Mouse (Mus musculus): ENCODE results near the gene Stk40. TPM values are rescaled to one million over a fixed set of nuclear protein-coding genes. Genes with fewer than 3 reads are reported as not detected.

Gene Stk40
- polyA plus RNA-seq, 1 experiment, result 14.0 TPM

GRCm38 (mm10) chr4:126150297-126150948 is 46.7 kb downstream of the Stk40 start:
- H3K4me1 ChIP-seq (ENCODE audit: control insufficient read depth, insufficient read depth, low read length), result 0 out of 2 replicates have a peak, but pooled peaks cover 2% of the 10 kb centered on the region
- H3K27ac ChIP-seq (ENCODE audit: control insufficient read depth, insufficient read depth, low read depth, low read length, poor library complexity), result no peak overlapping the region
- H3K4me3 ChIP-seq (replicated peaks; ENCODE audit: control insufficient read depth, low read depth, low read length), result no peak overlapping the region
- 78% methylated on average over 16 of the region's 16 CpGs for WGBS
- TF ChIP-seq POLR2A (IDR thresholded peaks at IDR 0.05; ENCODE audit: borderline replicate concordance, control insufficient read depth, low read depth, low read length), result no peak
- TF ChIP-seq CTCF (IDR thresholded peaks at IDR 0.05; ENCODE audit: control insufficient read depth, insufficient read depth, low read length), result no peak

GRCm38 (mm10) chr4:126150949-126151320 is 47.2 kb downstream of the Stk40 start:
- no peak for TF ChIP-seq POLR2A (IDR thresholded peaks at IDR 0.05; ENCODE audit: borderline replicate concordance, control insufficient read depth, low read depth, low read length)
- no peak for TF ChIP-seq CTCF (IDR thresholded peaks at IDR 0.05; ENCODE audit: control insufficient read depth, insufficient read depth, low read length)

GRCm38 (mm10) chr4:126151701-126152440 is 48.1 kb downstream of the Stk40 start:
- H3K4me1 ChIP-seq (ENCODE audit: control insufficient read depth, insufficient read depth, low read length), result 0 out of 2 replicates have a peak, but pooled peaks cover 2% of the 10 kb centered on the region
- H3K27ac ChIP-seq (ENCODE audit: control insufficient read depth, insufficient read depth, low read depth, low read length, poor library complexity), result no peak overlapping the region
- no peak overlapping the region for H3K4me3 ChIP-seq (replicated peaks; ENCODE audit: control insufficient read depth, low read depth, low read length)
- TF ChIP-seq CTCF (IDR thresholded peaks at IDR 0.05; ENCODE audit: control insufficient read depth, insufficient read depth, low read length) (no peak), POLR2A (IDR thresholded peaks at IDR 0.05; ENCODE audit: borderline replicate concordance, control insufficient read depth, low read depth, low read length) (no peak)
- WGBS, result 85% methylated on average over 16 of the region's 16 CpGs

More at GRCm38 (mm10) chr4:126150949-126151320, 47.2 kb downstream of the Stk40 start:
- no peak overlapping the region for H3K4me3 ChIP-seq (replicated peaks; ENCODE audit: control insufficient read depth, low read depth, low read length)
- H3K4me1 ChIP-seq (ENCODE audit: control insufficient read depth, insufficient read depth, low read length), result 0 out of 2 replicates have a peak, but pooled peaks cover 2% of the 10 kb centered on the region
- no peak overlapping the region for H3K27ac ChIP-seq (ENCODE audit: control insufficient read depth, insufficient read depth, low read depth, low read length, poor library complexity)
- 83% methylated on average over 6 of the region's 6 CpGs for WGBS

GRCm38 (mm10) chr4:126152864-126153263 is 49.1 kb downstream of the Stk40 start:
- TF ChIP-seq CTCF (IDR thresholded peaks at IDR 0.05; ENCODE audit: control insufficient read depth, insufficient read depth, low read length) (no peak), POLR2A (IDR thresholded peaks at IDR 0.05; ENCODE audit: borderline replicate concordance, control insufficient read depth, low read depth, low read length) (no peak)
- H3K4me3 ChIP-seq (replicated peaks; ENCODE audit: control insufficient read depth, low read depth, low read length), result no peak overlapping the region
- 0 out of 2 replicates have a peak, but pooled peaks cover 2% of the 10 kb centered on the region for H3K4me1 ChIP-seq (ENCODE audit: control insufficient read depth, insufficient read depth, low read length)
- no peak overlapping the region for H3K27ac ChIP-seq (ENCODE audit: control insufficient read depth, insufficient read depth, low read depth, low read length, poor library complexity)
- 79% methylated on average over 14 of the region's 14 CpGs for WGBS

- no peak overlapping the region for H3K27ac ChIP-seq (ENCODE audit: control insufficient read depth, insufficient read depth, low read depth, low read length, poor library complexity)
- TF ChIP-seq POLR2A (IDR thresholded peaks at IDR 0.05; ENCODE audit: borderline replicate concordance, control insufficient read depth, low read depth, low read length) (no peak), CTCF (IDR thresholded peaks at IDR 0.05; ENCODE audit: control insufficient read depth, insufficient read depth, low read length) (no peak)
- H3K4me3 ChIP-seq (replicated peaks; ENCODE audit: control insufficient read depth, low read depth, low read length), result no peak overlapping the region
- H3K4me1 ChIP-seq (ENCODE audit: control insufficient read depth, insufficient read depth, low read length), result no peaks in the 10 kb centered on the region
- WGBS, result 17% methylated on average over 4 of the region's 4 CpGs
Observed at GRCm38 (mm10) chr4:126155183-126155582, 51.4 kb downstream of the Stk40 start.

- TF ChIP-seq CTCF (IDR thresholded peaks at IDR 0.05; ENCODE audit: control insufficient read depth, insufficient read depth, low read length) (no peak), POLR2A (IDR thresholded peaks at IDR 0.05; ENCODE audit: borderline replicate concordance, control insufficient read depth, low read depth, low read length) (no peak)
- no peak overlapping the region for H3K4me3 ChIP-seq (replicated peaks; ENCODE audit: control insufficient read depth, low read depth, low read length)
- H3K27ac ChIP-seq (ENCODE audit: control insufficient read depth, insufficient read depth, low read depth, low read length, poor library complexity), result no peak overlapping the region
- no peaks in the 10 kb centered on the region for H3K4me1 ChIP-seq (ENCODE audit: control insufficient read depth, insufficient read depth, low read length)
- WGBS, result 64% methylated on average over 2 of the region's 2 CpGs
Observed at GRCm38 (mm10) chr4:126155869-126156268, 52.1 kb downstream of the Stk40 start.

GRCm38 (mm10) chr4:126156617-126157016 is 52.9 kb downstream of the Stk40 start:
- no peak overlapping the region for H3K27ac ChIP-seq (ENCODE audit: control insufficient read depth, insufficient read depth, low read depth, low read length, poor library complexity)
- H3K4me3 ChIP-seq (replicated peaks; ENCODE audit: control insufficient read depth, low read depth, low read length), result no peak overlapping the region
- 65% methylated on average over 5 of the region's 5 CpGs for WGBS
- TF ChIP-seq CTCF (IDR thresholded peaks at IDR 0.05; ENCODE audit: control insufficient read depth, insufficient read depth, low read length) (peak; percentile 81), POLR2A (IDR thresholded peaks at IDR 0.05; ENCODE audit: borderline replicate concordance, control insufficient read depth, low read depth, low read length) (no peak)
- H3K4me1 ChIP-seq (ENCODE audit: control insufficient read depth, insufficient read depth, low read length), result no peaks in the 10 kb centered on the region

GRCm38 (mm10) chr4:126157562-126157961 is 53.8 kb downstream of the Stk40 start:
- H3K27ac ChIP-seq (ENCODE audit: control insufficient read depth, insufficient read depth, low read depth, low read length, poor library complexity), result no peak overlapping the region
- H3K4me1 ChIP-seq (ENCODE audit: control insufficient read depth, insufficient read depth, low read length), result no peaks in the 10 kb centered on the region
- 72% methylated on average over 6 of the region's 6 CpGs for WGBS
- TF ChIP-seq CTCF (IDR thresholded peaks at IDR 0.05; ENCODE audit: control insufficient read depth, insufficient read depth, low read length) (peak; percentile 41), POLR2A (IDR thresholded peaks at IDR 0.05; ENCODE audit: borderline replicate concordance, control insufficient read depth, low read depth, low read length) (no peak)
- H3K4me3 ChIP-seq (replicated peaks; ENCODE audit: control insufficient read depth, low read depth, low read length), result no peak overlapping the region
